Mouse (Mus musculus) kidney, adult 9 months (tissue): Measurements from ENCODE around the gene Sfswap.
A peak's percentile ranks its signal among the peaks of the same experiment; 100 is the strongest.

Experiments used
- DNase-seq: peaks from one replicate; pipeline ENCODE4 v3.0.0; 2022

Gene Sfswap

DNA sequence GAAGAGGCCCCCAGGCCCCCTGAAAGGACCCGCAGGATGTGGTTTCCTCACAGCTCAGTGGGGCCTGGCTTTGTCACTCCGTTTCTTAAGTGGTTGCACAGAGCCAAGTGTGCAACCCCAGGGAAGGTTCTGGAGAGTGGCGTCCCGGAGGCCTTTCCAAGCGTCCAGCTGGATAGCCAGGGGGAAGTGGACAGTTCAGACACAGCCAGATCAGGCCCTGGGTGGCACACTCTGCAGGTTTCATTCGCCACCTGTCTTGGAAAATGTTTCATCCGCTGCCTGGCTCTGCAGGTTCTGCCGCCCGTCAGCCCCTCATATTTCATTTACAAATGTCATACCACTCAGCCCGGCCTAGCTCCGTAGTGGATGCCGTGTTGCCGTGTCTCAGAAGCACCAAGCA is 85.5 kb downstream of the Sfswap start:
- no peak for DNase-seq

DNA sequence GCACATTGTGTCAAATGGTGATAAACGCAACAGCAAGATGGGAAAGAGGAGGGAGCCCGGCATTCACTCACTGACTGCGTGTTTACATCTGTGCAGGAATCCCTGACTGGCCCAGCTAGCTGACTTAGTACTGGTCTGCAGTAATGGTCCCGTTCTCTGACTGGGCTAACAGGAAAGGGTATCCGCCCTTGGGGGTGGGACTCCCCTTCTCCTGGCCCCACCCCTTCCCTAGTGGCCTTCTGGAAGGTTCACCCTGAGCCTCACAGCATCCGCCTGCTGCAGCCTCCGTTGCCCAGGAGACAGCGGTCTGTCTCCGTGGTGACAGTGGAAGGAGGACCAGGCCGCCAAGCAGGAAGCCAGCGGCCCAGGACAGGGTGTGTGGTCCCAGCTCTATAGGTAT is 89.9 kb downstream of the Sfswap start:
- no peak for DNase-seq

DNA sequence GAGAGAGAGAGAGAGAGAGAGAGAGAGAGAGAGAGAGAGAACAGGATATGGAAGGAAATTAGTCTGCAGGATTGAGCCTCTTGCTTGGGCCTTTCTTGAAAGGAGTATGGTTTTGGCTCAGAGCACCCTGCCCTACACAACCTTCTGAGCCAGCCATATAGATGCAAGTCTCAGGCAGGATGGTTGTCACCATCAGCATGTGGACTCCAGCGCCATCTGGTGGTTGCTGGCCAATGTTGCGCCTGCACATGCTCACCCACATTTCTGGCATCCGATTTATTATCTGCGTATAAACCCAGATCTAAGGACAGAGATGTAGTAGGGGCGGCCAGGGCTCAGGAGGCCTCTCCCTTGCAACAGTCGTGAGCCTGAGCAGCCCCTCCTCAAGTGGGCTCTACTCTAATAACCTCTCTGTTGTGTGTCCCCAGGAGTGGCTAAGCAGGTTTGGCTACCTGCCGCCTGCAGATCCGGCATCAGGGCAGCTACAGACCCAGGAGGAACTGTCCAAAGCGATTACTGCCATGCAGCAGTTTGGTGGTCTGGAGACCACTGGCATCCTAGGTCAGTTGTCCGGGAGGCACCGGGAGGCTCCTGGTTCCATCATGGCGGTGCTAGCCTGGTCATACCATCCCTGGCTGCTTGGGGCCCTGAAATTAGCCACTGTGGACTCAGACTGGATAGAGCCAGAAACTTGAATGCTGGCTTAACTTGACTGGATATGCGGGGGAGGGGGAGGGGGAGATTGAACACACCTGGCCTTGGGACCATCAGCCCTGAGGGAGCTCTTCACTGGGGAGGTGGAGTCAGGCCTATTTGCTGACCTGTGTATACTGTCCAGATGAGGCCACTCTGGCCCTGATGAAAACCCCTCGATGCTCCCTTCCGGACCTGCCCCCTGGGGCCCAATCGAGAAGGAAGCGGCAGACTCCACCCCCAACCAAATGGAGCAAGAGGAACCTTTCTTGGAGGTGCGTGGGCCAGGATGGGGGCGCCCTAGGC is 93.4 kb downstream of the Sfswap start:
- DNase-seq, result peak; percentile 82

DNA sequence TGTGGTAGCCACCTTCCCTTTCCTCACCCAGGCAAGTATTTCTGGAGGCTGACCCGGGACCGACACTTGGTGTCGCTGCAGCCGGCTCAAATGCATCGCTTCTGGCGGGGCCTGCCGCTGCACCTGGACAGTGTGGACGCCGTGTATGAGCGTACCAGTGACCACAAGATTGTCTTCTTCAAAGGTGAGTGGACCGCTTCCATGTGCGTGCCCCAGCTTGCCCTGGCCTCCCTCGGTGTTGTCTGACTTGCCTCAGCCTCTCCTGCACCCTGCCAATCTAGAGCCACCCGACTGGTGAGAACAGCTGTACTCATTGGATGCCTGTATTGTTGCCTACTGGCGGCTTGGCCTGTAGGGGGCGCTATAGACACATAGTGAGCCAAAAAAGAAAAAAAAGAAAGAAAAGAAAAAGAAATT is 101.1 kb downstream of the Sfswap start:
- DNase-seq, result peak; percentile 49

DNA sequence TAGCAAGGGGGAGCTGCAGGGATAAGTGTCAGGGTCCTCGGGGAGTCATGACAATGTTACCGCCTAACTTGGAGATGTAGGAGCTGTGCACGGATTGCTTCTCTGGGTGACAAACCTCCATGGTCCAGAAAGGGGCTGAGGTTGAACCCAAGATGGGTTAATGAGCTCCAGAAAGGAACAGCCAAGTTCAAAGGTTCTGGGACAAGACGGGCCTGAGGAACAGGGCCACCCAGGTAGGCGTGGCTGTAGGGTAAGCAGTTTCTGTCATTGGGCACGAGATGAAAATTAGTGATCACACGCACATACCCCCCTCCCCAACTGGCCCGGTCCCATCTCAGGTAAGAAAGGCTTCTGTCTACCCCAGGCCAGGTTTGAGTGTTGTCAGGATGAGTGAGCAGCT is 106.5 kb downstream of the Sfswap start:
- DNase-seq, result peak; percentile 52

DNA sequence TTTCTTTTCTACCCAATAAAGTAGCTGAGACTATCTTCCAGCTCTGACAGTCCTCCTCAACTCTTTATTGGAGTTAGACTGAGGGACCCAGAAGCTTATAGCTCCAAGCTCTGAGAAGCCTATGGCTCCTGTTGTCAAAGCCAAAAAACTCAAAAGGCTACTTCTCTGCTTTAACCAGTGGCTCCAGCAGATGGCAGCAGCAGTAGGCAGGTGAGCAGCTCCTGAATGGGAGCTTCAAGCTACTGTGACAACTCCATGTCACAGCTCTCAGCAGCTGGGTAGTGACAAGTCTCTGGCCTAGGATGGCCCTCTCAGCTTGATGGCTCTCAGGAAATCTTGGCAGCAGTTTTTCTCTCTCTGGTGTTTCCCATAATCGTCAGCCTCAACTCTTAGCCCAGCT is 110.0 kb downstream of the Sfswap start:
- peak; percentile 86 for DNase-seq

DNA sequence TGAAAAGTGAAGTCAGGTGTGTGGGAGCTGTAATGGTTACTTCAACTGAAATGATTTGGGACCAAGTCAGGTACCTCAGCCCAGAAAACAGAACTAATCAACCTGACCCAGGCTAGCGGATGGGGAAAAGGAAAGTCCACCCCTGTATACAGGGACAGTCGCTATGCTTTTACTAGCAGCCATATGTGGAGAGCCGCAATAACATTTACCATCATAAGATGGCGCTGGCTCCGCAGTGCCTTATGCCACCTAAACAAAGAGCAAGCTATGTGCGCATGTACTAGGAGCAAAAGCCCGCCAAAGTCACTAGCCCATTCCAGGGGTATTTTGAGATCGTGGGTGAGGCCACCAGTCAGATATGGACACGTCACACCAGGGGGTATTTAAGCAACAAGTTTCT is 119.6 kb downstream of the Sfswap start:
- DNase-seq, result peak; percentile 25
